Mouse (Mus musculus) limb, embryonic 13.5 days (tissue): ENCODE measurements around the gene Ptprm. TPM values are rescaled to one million over a fixed set of nuclear protein-coding genes. Genes with fewer than 3 reads are reported as not detected.

ENCODE experiments used
- ATAC-seq: fragments of 200-750 bp; cut with Nextera tagmentation; 2 replicates; pipeline ENCODE4 v1.8.0; 2017; ENCODE audit warnings: low read depth, moderate number of reproducible peaks, moderate TSS enrichment; ENCODE audit not compliant: low FRiP score
- H3K27ac ChIP-seq: fragments of 300-500 bp; sonication (generic); 2 replicates; pipeline ENCODE4 v1.5.1; 2015; ENCODE audit warnings: inconsistent platforms, mild to moderate bottlenecking, moderate library complexity
- H3K27me3 ChIP-seq: fragments of 300-500 bp; sonication (generic); 2 replicates; pipeline ENCODE4 v1.6.1; 2015; ENCODE audit warnings: mild to moderate bottlenecking, inconsistent platforms
- H3K36me3 ChIP-seq: fragments of 300-500 bp; sonication (generic); 2 replicates; pipeline ENCODE4 v1.6.1; 2015; ENCODE audit warnings: inconsistent platforms, mild to moderate bottlenecking, moderate library complexity
- H3K4me1 ChIP-seq: fragments of 300-500 bp; sonication (generic); 2 replicates; pipeline ENCODE4 v1.6.1; 2015; ENCODE audit warnings: inconsistent platforms
- H3K4me2 ChIP-seq: fragments of 300-500 bp; sonication (generic); replicated peaks from 2 replicates; pipeline ENCODE4 v1.6.1; 2015; ENCODE audit warnings: inconsistent platforms, mild to moderate bottlenecking, moderate library complexity
- H3K4me3 ChIP-seq: fragments of 300-500 bp; sonication (generic); 2 replicates; pipeline ENCODE4 v1.5.1; 2015; ENCODE audit warnings: moderate library complexity, mild to moderate bottlenecking, inconsistent platforms
- H3K9ac ChIP-seq: fragments of 300-500 bp; sonication (generic); 2 replicates; pipeline ENCODE4 v1.6.1; 2015; ENCODE audit warnings: mild to moderate bottlenecking, inconsistent platforms
- H3K9me3 ChIP-seq: fragments of 300-500 bp; sonication (generic); 2 replicates; pipeline ENCODE4 v1.6.1; 2016; ENCODE audit warnings: inconsistent platforms
- WGBS: fragments of 180-500 bp; shearing (Covaris S2); methylation state at CpG from one replicate; pipeline ENCODE4 v1.1.7; 2015; 5-methylcytosine and 5-hydroxymethylcytosine counted together
- polyA plus RNA-seq: library from polyadenylated mRNA; unstranded; fragments of >200 nt; fragmentation: Nextera tagmentation; extraction: Ambion mirVana; gene quantifications from 2 replicates; pipeline ENCODE4 v1.2.1, GENCODE M21; 2015

Ptprm gene
- polyA plus RNA-seq, 1 experiment from 2014 or later, result 14.9 TPM

GRCm38 (mm10) chr17:66768689-66769275, 585.5 kb downstream of the Ptprm start:
- 44% methylated on average over 11 of the region's 11 CpGs for WGBS
- Histone ChIP-seq H3K9ac (no peak overlapping the region), H3K27ac (no peak overlapping the region), H3K9me3 (no peaks in the 10 kb centered on the region), H3K36me3 (no peaks in the 10 kb centered on the region), H3K4me2 (peak overlapping the region; percentile 14), H3K4me3 (no peak overlapping the region), H3K27me3 (peaks cover 11% of the 10 kb centered on the region), H3K4me1 (peaks cover 21% of the 10 kb centered on the region)
- ATAC-seq, result no peak; the same call in 1 of the 2 replicates

GRCm38 (mm10) chr17:66766166-66766565, 588.1 kb downstream of the Ptprm start:
- Histone ChIP-seq H3K27ac (no peak overlapping the region), H3K4me2 (no peak overlapping the region), H3K4me1 (peaks cover 37% of the 10 kb centered on the region), H3K9me3 (no peaks in the 10 kb centered on the region), H3K9ac (no peak overlapping the region), H3K36me3 (no peaks in the 10 kb centered on the region), H3K27me3 (peaks cover 34% of the 10 kb centered on the region), H3K4me3 (no peak overlapping the region)
- WGBS, result 78% methylated on average over 6 of the region's 6 CpGs
- no peak for ATAC-seq

- H3K9ac ChIP-seq, result no peak overlapping the region
- H3K27me3 ChIP-seq, result peaks cover 47% of the 10 kb centered on the region
- 73% methylated on average over 2 of the region's 2 CpGs for WGBS
- peaks cover 6% of the 10 kb centered on the region for H3K36me3 ChIP-seq
- peaks cover 30% of the 10 kb centered on the region for H3K4me1 ChIP-seq
- ATAC-seq, result no peak
- no peak overlapping the region for H3K4me2 ChIP-seq
- no peak overlapping the region for H3K27ac ChIP-seq
- no peak overlapping the region for H3K4me3 ChIP-seq
- peaks cover 4% of the 10 kb centered on the region; the same call in 1 of the 2 replicates for H3K9me3 ChIP-seq
These were observed 589.8 kb downstream of the Ptprm start for GRCm38 (mm10) chr17:66764435-66764834.

GRCm38 (mm10) chr17:66762716-66763115, 591.5 kb downstream of the Ptprm start:
- Histone ChIP-seq H3K27me3 (peaks cover 64% of the 10 kb centered on the region), H3K4me1 (peaks cover 18% of the 10 kb centered on the region), H3K36me3 (peaks cover 6% of the 10 kb centered on the region), H3K27ac (no peak overlapping the region), H3K9ac (no peak overlapping the region), H3K4me3 (no peak overlapping the region), H3K4me2 (no peak overlapping the region), H3K9me3 (peaks cover 4% of the 10 kb centered on the region; the same call in 1 of the 2 replicates)
- ATAC-seq, result no peak
- WGBS, result 85% methylated on average over 10 of the region's 10 CpGs

- Histone ChIP-seq H3K9ac (no peak overlapping the region), H3K4me2 (peak overlapping the region; percentile 37), H3K4me1 (peaks cover 27% of the 10 kb centered on the region), H3K27ac (no peak overlapping the region), H3K27me3 (peaks cover 65% of the 10 kb centered on the region), H3K9me3 (peaks cover 4% of the 10 kb centered on the region; the same call in 1 of the 2 replicates), H3K4me3 (no peak overlapping the region), H3K36me3 (peaks cover 6% of the 10 kb centered on the region)
- ATAC-seq, result no peak
- WGBS, result 39% methylated on average over 26 of the region's 26 CpGs
These were observed 592.6 kb downstream of the Ptprm start for GRCm38 (mm10) chr17:66761326-66762296.

GRCm38 (mm10) chr17:66757025-66757511, 597.2 kb downstream of the Ptprm start:
- H3K4me2 ChIP-seq, result peak overlapping the region; percentile 60

GRCm38 (mm10) chr17:66756500-66756899, 597.8 kb downstream of the Ptprm start:
- Histone ChIP-seq H3K36me3 (peaks cover 6% of the 10 kb centered on the region), H3K27ac (no peak overlapping the region), H3K4me2 (peak overlapping the region; percentile 60), H3K9ac (peak overlapping the region; percentile 35; the same call in 1 of the 2 replicates), H3K4me1 (peaks cover 23% of the 10 kb centered on the region), H3K4me3 (peak overlapping the region; percentile 31; the same call in 1 of the 2 replicates), H3K9me3 (peaks cover 4% of the 10 kb centered on the region; the same call in 1 of the 2 replicates), H3K27me3 (peaks cover 61% of the 10 kb centered on the region)
- ATAC-seq, result no peak
- WGBS, result 29% methylated on average over 9 of the region's 9 CpGs

More at GRCm38 (mm10) chr17:66757025-66757511, 597.2 kb downstream of the Ptprm start:
- Histone ChIP-seq H3K27ac (no peak overlapping the region), H3K9ac (peak overlapping the region; percentile 35; the same call in 1 of the 2 replicates), H3K4me1 (peaks cover 29% of the 10 kb centered on the region), H3K36me3 (peaks cover 6% of the 10 kb centered on the region), H3K4me3 (peak overlapping the region; percentile 31), H3K9me3 (peaks cover 4% of the 10 kb centered on the region; the same call in 1 of the 2 replicates), H3K27me3 (peaks cover 66% of the 10 kb centered on the region)
- ATAC-seq, result peak; percentile 54; the same call in 1 of the 2 replicates
- 13% methylated on average over 10 of the region's 10 CpGs for WGBS

- Histone ChIP-seq H3K4me3 (no peak overlapping the region), H3K9me3 (no peaks in the 10 kb centered on the region), H3K27ac (no peak overlapping the region), H3K36me3 (peaks cover under 1% of the 10 kb centered on the region), H3K9ac (no peak overlapping the region), H3K4me2 (no peak overlapping the region), H3K4me1 (peaks cover 17% of the 10 kb centered on the region), H3K27me3 (peaks cover 50% of the 10 kb centered on the region)
- peak; percentile 9; the same call in 1 of the 2 replicates for ATAC-seq
- WGBS, result 10% methylated on average over 3 of the region's 3 CpGs
These were observed 599.0 kb downstream of the Ptprm start for GRCm38 (mm10) chr17:66755191-66755654.

- peaks cover 41% of the 10 kb centered on the region for H3K27me3 ChIP-seq
- WGBS, result 54% methylated on average over 9 of the region's 9 CpGs
- no peak overlapping the region for H3K4me3 ChIP-seq
- H3K27ac ChIP-seq, result no peak overlapping the region
- H3K36me3 ChIP-seq, result no peaks in the 10 kb centered on the region
- no peak for ATAC-seq
- no peak overlapping the region for H3K9ac ChIP-seq
- no peaks in the 10 kb centered on the region for H3K9me3 ChIP-seq
- peaks cover 17% of the 10 kb centered on the region for H3K4me1 ChIP-seq
- no peak overlapping the region for H3K4me2 ChIP-seq
These were observed 599.9 kb downstream of the Ptprm start for GRCm38 (mm10) chr17:66754208-66754865.

GRCm38 (mm10) chr17:66751746-66752145, 602.5 kb downstream of the Ptprm start:
- WGBS, result 90% methylated on average over 8 of the region's 8 CpGs
- H3K27ac ChIP-seq, result no peak overlapping the region

GRCm38 (mm10) chr17:66750481-66751206, 603.6 kb downstream of the Ptprm start:
- WGBS, result 68% methylated on average over 4 of the region's 4 CpGs
- no peaks in the 10 kb centered on the region for H3K9me3 ChIP-seq
- H3K36me3 ChIP-seq, result no peaks in the 10 kb centered on the region
- no peak overlapping the region for H3K9ac ChIP-seq
- no peak overlapping the region for H3K27ac ChIP-seq
- no peak overlapping the region for H3K4me2 ChIP-seq
- ATAC-seq, result no peak
- H3K4me3 ChIP-seq, result no peak overlapping the region
- H3K27me3 ChIP-seq, result peaks cover 21% of the 10 kb centered on the region
- peaks cover 3% of the 10 kb centered on the region; the same call in 1 of the 2 replicates for H3K4me1 ChIP-seq

More at GRCm38 (mm10) chr17:66751746-66752145, 602.5 kb downstream of the Ptprm start:
- no peak for ATAC-seq
- H3K4me2 ChIP-seq, result no peak overlapping the region
- no peak overlapping the region for H3K9ac ChIP-seq
- no peak overlapping the region for H3K4me3 ChIP-seq
- H3K36me3 ChIP-seq, result no peaks in the 10 kb centered on the region
- H3K9me3 ChIP-seq, result no peaks in the 10 kb centered on the region
- peaks cover 9% of the 10 kb centered on the region for H3K4me1 ChIP-seq
- peaks cover 27% of the 10 kb centered on the region for H3K27me3 ChIP-seq
